Mouse (Mus musculus) bone marrow macrophage, adult 2 months (primary cell): Measurements from ENCODE around the gene Spsb3.

Source experiments
- CTCF ChIP-seq: IDR thresholded peaks from 2 replicates; pipeline ENCODE4 v1.5.1; 2012; ENCODE audit warnings: low read depth, mild to moderate bottlenecking, low read length, moderate library complexity
- POLR2A ChIP-seq: IDR thresholded peaks from 2 replicates; pipeline ENCODE4 v1.6.1; 2012; ENCODE audit warnings: mild to moderate bottlenecking, low read depth, low read length, borderline replicate concordance

GRCm38 (mm10) chr17:24861785-24862184 is 24.7 kb upstream of the Spsb3 start:
- no peak for TF ChIP-seq CTCF
- TF ChIP-seq POLR2A: no peak
